In genomic region chr15:84213162-84213739, GRCm38 (mm10) we compare ENCODE assay signal across 25 mouse cellular contexts. TPM values are rescaled to one million over a fixed set of nuclear protein-coding genes. Genes with fewer than 3 reads are reported as not detected.
DNase-seq lines count a peak whose midpoint lies in the region; ATAC-seq and TF ChIP-seq lines count a peak whose summit lies in the region.
"Had no signal": no experiment of that assay in that cellular context is flagged by ENCODE, and none has a peak within 500 bp of the region (broad histone marks: within the 10 kb centered on the region; RNA-seq: fewer than 3 reads in every experiment).

No protein-coding gene starts in this region.

- peak overlapping the region; percentile 46; the same call in 1 of the 2 replicates for H3K9ac ChIP-seq in hindbrain, embryonic 13.5 days
- H3K9ac ChIP-seq in hindbrain, postnatal 0 days (replicated peaks; ENCODE audit: low read length) = no peak overlapping the region
- H3K9ac ChIP-seq: embryonic facial prominence, embryonic 15.5 days; forebrain, embryonic 15.5 days; kidney, embryonic 15.5 days; limb, embryonic 12.5 days; liver, postnatal 0 days had no signal

- H3K36me3 ChIP-seq in heart, embryonic 10.5 days = peaks cover 59% of the 10 kb centered on the region
- peaks cover 45% of the 10 kb centered on the region for H3K36me3 ChIP-seq in hindbrain, embryonic 13.5 days
- H3K36me3 ChIP-seq in hindbrain, postnatal 0 days (ENCODE audit: insufficient read depth, low read length) = peaks cover 36% of the 10 kb centered on the region

- no peak overlapping the region; the same call in 1 of the 2 replicates for H3K27ac ChIP-seq in heart, embryonic 10.5 days
- no peak overlapping the region for H3K27ac ChIP-seq in hindbrain, embryonic 13.5 days
- H3K27ac ChIP-seq in hindbrain, postnatal 0 days = no peak overlapping the region
- H3K27ac ChIP-seq: forebrain, embryonic 15.5 days; limb, embryonic 12.5 days had no signal

- H3K4me3 ChIP-seq in heart, embryonic 10.5 days = no peak overlapping the region
- no peak overlapping the region for H3K4me3 ChIP-seq in hindbrain, embryonic 13.5 days
- H3K4me3 ChIP-seq in hindbrain, postnatal 0 days (ENCODE audit: low read length) = no peak overlapping the region
- H3K4me3 ChIP-seq: embryonic facial prominence, embryonic 15.5 days; forebrain, embryonic 15.5 days; kidney, embryonic 15.5 days; limb, embryonic 12.5 days had no signal

- no peaks in the 10 kb centered on the region for H3K9me3 ChIP-seq in heart, embryonic 10.5 days
- H3K9me3 ChIP-seq in hindbrain, embryonic 13.5 days = no peaks in the 10 kb centered on the region
- no peaks in the 10 kb centered on the region for H3K9me3 ChIP-seq in hindbrain, postnatal 0 days (ENCODE audit: low read length)
- H3K9me3 ChIP-seq: embryonic facial prominence, embryonic 15.5 days; forebrain, embryonic 15.5 days; G1E; kidney, embryonic 15.5 days; limb, embryonic 12.5 days had no signal

- DNase-seq in heart, adult 11 months = peak; percentile 95
- no peak for DNase-seq in heart, embryonic 10.5 days (ENCODE audit: low spot score)
- DNase-seq in hindbrain, postnatal 0 days (ENCODE audit: low spot score) = no peak
- peak; percentile 28 for DNase-seq in thymus, postnatal 4 days
- DNase-seq in thymus, adult 18-20 months = no peak
- no peak for DNase-seq in urinary bladder, postnatal 10 days (ENCODE audit: low spot score)
- DNase-seq: cerebellum, adult 9-10 months; gastrocnemius, postnatal 36 days; kidney, adult 11 months; layer of hippocampus, postnatal 36 days; lung, postnatal 10 days; right cerebral cortex, postnatal 14 days; thymus, postnatal 25 days had no signal

- 84% methylated on average over 6 of the region's 6 CpGs for WGBS in heart, embryonic 10.5 days
- 88% methylated on average over 6 of the region's 6 CpGs for WGBS in hindbrain, embryonic 13.5 days
- WGBS in hindbrain, postnatal 0 days = 87% methylated on average over 6 of the region's 6 CpGs

- TF ChIP-seq CTCF in hindbrain, postnatal 0 days (IDR thresholded peaks at IDR 0.05; ENCODE audit: low read depth) = no peak

- peaks cover 63% of the 10 kb centered on the region for H3K4me1 ChIP-seq in heart, embryonic 10.5 days
- H3K4me1 ChIP-seq in hindbrain, embryonic 13.5 days (replicated peaks) = peaks cover 52% of the 10 kb centered on the region
- peaks cover 7% of the 10 kb centered on the region; the same call in 1 of the 2 replicates for H3K4me1 ChIP-seq in hindbrain, postnatal 0 days (ENCODE audit: insufficient read depth, low read length)

- no peak for ATAC-seq in hindbrain, embryonic 13.5 days (ENCODE audit: low FRiP score)
- no peak for ATAC-seq in hindbrain, postnatal 0 days
- ATAC-seq: liver, postnatal 0 days; Patski had no signal

- H3K4me2 ChIP-seq in hindbrain, embryonic 13.5 days = no peak overlapping the region
- no peak overlapping the region for H3K4me2 ChIP-seq in hindbrain, postnatal 0 days (ENCODE audit: low read depth, low read length)
- H3K4me2 ChIP-seq: embryonic facial prominence, embryonic 15.5 days; forebrain, embryonic 15.5 days; kidney, embryonic 15.5 days; limb, embryonic 12.5 days; liver, embryonic 11.5 days had no signal

- H3K27me3 ChIP-seq in heart, embryonic 10.5 days (ENCODE audit: insufficient read depth, poor library complexity, severe bottlenecking) = no peaks in the 10 kb centered on the region
- no peaks in the 10 kb centered on the region for H3K27me3 ChIP-seq in hindbrain, embryonic 13.5 days
- no peaks in the 10 kb centered on the region for H3K27me3 ChIP-seq in hindbrain, postnatal 0 days (ENCODE audit: insufficient read depth, low read length)
- H3K27me3 ChIP-seq: embryonic facial prominence, embryonic 15.5 days; forebrain, embryonic 15.5 days; limb, embryonic 12.5 days; Patski had no signal

RNA-seq across cellular contexts. Expression of gene Parvb, which starts 18.6 kb away (rescaled TPM):
- 12.8 and 17.6 TPM in 2 replicates for polyA plus RNA-seq in heart, embryonic 10.5 days (2016; fragmentation: Nextera tagmentation; extraction: Ambion mirVana)
- polyA plus RNA-seq in hindbrain, embryonic 13.5 days (2015; fragmentation: Nextera tagmentation; extraction: Ambion mirVana) = 3.9 and 4.5 TPM in 2 replicates
- 9.4 and 9.5 TPM in 2 replicates for total RNA-seq in hindbrain, postnatal 0 days (2014; rRNA removed)
- polyA plus RNA-seq in hindbrain, postnatal 0 days (2015; fragmentation: Nextera tagmentation; extraction: Ambion mirVana) = 4.3 and 6.2 TPM in 2 replicates

RNA-seq across cellular contexts. Expression of gene Samm50, which starts 21.2 kb away (rescaled TPM):
- polyA plus RNA-seq in heart, embryonic 10.5 days (2016; fragmentation: Nextera tagmentation; extraction: Ambion mirVana) = 122 and 132 TPM in 2 replicates
- polyA plus RNA-seq in hindbrain, embryonic 13.5 days (2015; fragmentation: Nextera tagmentation; extraction: Ambion mirVana) = 77.1 and 77.2 TPM in 2 replicates
- 28.0 and 30.9 TPM in 2 replicates for total RNA-seq in hindbrain, postnatal 0 days (2014; rRNA removed)
- polyA plus RNA-seq in hindbrain, postnatal 0 days (2015; fragmentation: Nextera tagmentation; extraction: Ambion mirVana) = 92.3 and 93.6 TPM in 2 replicates

RNA-seq across cellular contexts. Expression of gene Pnpla3, which starts 45.6 kb away (rescaled TPM):
- 0.51 and 0.68 TPM in 2 replicates for polyA plus RNA-seq in heart, embryonic 10.5 days (2016; fragmentation: Nextera tagmentation; extraction: Ambion mirVana)
- 3.9 and 5.0 TPM in 2 replicates for polyA plus RNA-seq in hindbrain, embryonic 13.5 days (2015; fragmentation: Nextera tagmentation; extraction: Ambion mirVana)
- total RNA-seq in hindbrain, postnatal 0 days (2014; rRNA removed) = 7.4 and 15.4 TPM in 2 replicates
- 6.2 and 7.9 TPM in 2 replicates for polyA plus RNA-seq in hindbrain, postnatal 0 days (2015; fragmentation: Nextera tagmentation; extraction: Ambion mirVana)
- total RNA-seq: G1E; hematopoietic stem cell, adult 5-6 weeks; megakaryocyte progenitor cell, adult 5-6 weeks; monocyte, adult 5-6 weeks had no signal
- polyA plus RNA-seq: G1E had no signal

Comparison
In these comparisons a context has a peak if more than half of its experiments do, and no peak if none do; other contexts are left out.
1. DNase-seq: peak in heart, adult 11 months (single experiment) and thymus, postnatal 4 days (single experiment); none in heart, embryonic 10.5 days (single experiment), hindbrain, postnatal 0 days (single experiment), thymus, adult 18-20 months (0 of 2) and urinary bladder, postnatal 10 days (single experiment).